Comparison of ENCODE assay signal across 19 mouse cellular contexts in the genomic region with DNA sequence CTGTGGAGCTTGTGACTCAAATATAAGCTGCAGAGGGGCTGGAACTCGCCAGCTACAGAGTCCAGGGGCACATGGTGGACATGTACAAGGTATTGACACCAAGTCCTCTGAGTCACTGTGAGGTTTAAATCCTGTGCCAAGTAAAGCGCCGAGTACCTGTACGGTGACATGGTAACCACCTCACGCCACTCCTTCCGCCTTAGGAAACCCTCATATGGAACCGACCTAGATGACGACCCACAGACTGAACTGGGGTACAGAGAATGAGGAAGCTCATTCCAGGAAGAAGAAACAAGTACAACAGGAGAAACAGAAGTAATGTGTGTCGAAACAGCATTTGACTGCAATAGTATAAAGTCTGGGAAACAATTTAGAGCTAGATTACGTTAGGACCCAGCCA. TPM values are rescaled to one million over a fixed set of nuclear protein-coding genes. Genes with fewer than 3 reads are reported as not detected.
DNase-seq lines count a peak whose midpoint lies in the region; ATAC-seq lines count a peak whose summit lies in the region.
"Had no signal": no experiment of that assay in that cellular context is flagged by ENCODE, and none has a peak within 500 bp of the region (broad histone marks: within the 10 kb centered on the region; RNA-seq: fewer than 3 reads in every experiment).

No protein-coding gene starts in this region.

- 87% methylated on average over 10 of the region's 10 CpGs for WGBS in heart, embryonic 11.5 days (ENCODE audit: insufficient replicate concordance)

- no peak for ATAC-seq in heart, embryonic 11.5 days (replicated peaks; ENCODE audit: insufficient number of reproducible peaks, low FRiP score, low TSS enrichment)
- peak; percentile 82 for ATAC-seq in granulocyte monocyte progenitor cell, adult 5-6 weeks (replicated peaks; ENCODE audit: poor library complexity, severe bottlenecking)
- no peak for ATAC-seq in inflammation-experienced regulatory T-cells, adult 6 months
- ATAC-seq: midbrain, embryonic 13.5 days had no signal

- H3K27ac ChIP-seq in heart, embryonic 11.5 days (ENCODE audit: low read depth, low read length): no peak overlapping the region
- H3K27ac ChIP-seq: hindbrain, embryonic 15.5 days; lung, embryonic 15.5 days; midbrain, embryonic 13.5 days had no signal

- DNase-seq in heart, adult 9 months (ENCODE audit: low spot score in 2 of 2): peak; percentile 4 to 19
- peak; percentile 65 for DNase-seq in 416B (ENCODE audit: low read depth)
- peak; percentile 36 to 51 for DNase-seq in monocyte, adult 2 months (ENCODE audit: low read depth in 1 of 2, low spot score in 2 of 2)
- DNase-seq in embryo, embryonic 11 days: no peak
- DNase-seq in thymus, postnatal 36 days: no peak
- DNase-seq: cerebellum, postnatal 10 days; gastrocnemius, postnatal 10 days; heart, postnatal 10 days; kidney, adult 2 months; kidney, postnatal 25 days; layer of hippocampus, adult 9-11 months; right cerebral cortex, adult 18-20 months; thymus, postnatal 14 days had no signal

- no peaks in the 10 kb centered on the region for H3K27me3 ChIP-seq in heart, embryonic 11.5 days (ENCODE audit: control insufficient read depth, insufficient read depth, low read length)
- H3K27me3 ChIP-seq: lung, embryonic 15.5 days had no signal

- no peak overlapping the region for H3K9ac ChIP-seq in heart, embryonic 11.5 days (ENCODE audit: low read depth, low read length)
- H3K9ac ChIP-seq: hindbrain, embryonic 15.5 days; lung, embryonic 15.5 days; midbrain, embryonic 13.5 days had no signal

- no peak overlapping the region for H3K4me3 ChIP-seq in heart, embryonic 11.5 days (ENCODE audit: low read depth, low read length)
- H3K4me3 ChIP-seq: hindbrain, embryonic 15.5 days; lung, embryonic 15.5 days; midbrain, embryonic 13.5 days had no signal

- no peaks in the 10 kb centered on the region for H3K36me3 ChIP-seq in heart, embryonic 11.5 days (ENCODE audit: control insufficient read depth, insufficient read depth, low read length)
- H3K36me3 ChIP-seq: hindbrain, embryonic 15.5 days; lung, embryonic 15.5 days; midbrain, embryonic 13.5 days had no signal

- H3K4me2 ChIP-seq in heart, embryonic 11.5 days: no peak overlapping the region
- H3K4me2 ChIP-seq: hindbrain, embryonic 15.5 days; lung, embryonic 15.5 days; midbrain, embryonic 13.5 days had no signal

- H3K4me1 ChIP-seq in heart, embryonic 11.5 days (ENCODE audit: control insufficient read depth, insufficient read depth, low read length): peaks cover 2% of the 10 kb centered on the region; the same call in 1 of the 2 replicates

- H3K9me3 ChIP-seq in heart, embryonic 11.5 days (replicated peaks; ENCODE audit: control insufficient read depth, low read length): no peaks in the 10 kb centered on the region
- H3K9me3 ChIP-seq: hindbrain, embryonic 15.5 days; lung, embryonic 15.5 days; midbrain, embryonic 13.5 days had no signal

RNA-seq across cellular contexts. Expression of a gene that starts 3.9 kb away (rescaled TPM):
- polyA plus RNA-seq in heart, embryonic 11.5 days (2014; fragmentation: Nextera tagmentation; extraction: Ambion mirVana): 19.7 and 20.6 TPM in 2 replicates
- 2.3 and 3.5 TPM in 2 replicates for total RNA-seq in granulocyte monocyte progenitor cell, adult 5-6 weeks (2014; fragmentation: Nextera tagmentation)
- total RNA-seq in granulocyte monocyte progenitor cell, adult 5-6 weeks (2017): 0.21 and 5.8 TPM in 2 replicates
- polyA plus RNA-seq in inflammation-experienced regulatory T-cells, adult 6 months (2017; shearing (Covaris generic)): 1 to 10 TPM; 2.8 to 6.3 (median 5.1) TPM

RNA-seq across cellular contexts. Expression of a gene that starts 33.7 kb away (rescaled TPM):
- polyA plus RNA-seq in heart, embryonic 11.5 days (2014; fragmentation: Nextera tagmentation; extraction: Ambion mirVana): 1.3 and 1.5 TPM in 2 replicates
- 2.5 and 5.7 TPM in 2 replicates for total RNA-seq in granulocyte monocyte progenitor cell, adult 5-6 weeks (2014; fragmentation: Nextera tagmentation)
- 2.8 and 5.6 TPM in 2 replicates for total RNA-seq in granulocyte monocyte progenitor cell, adult 5-6 weeks (2017)
- 10 to 100 TPM; 20.4 to 46.1 (median 45.3) TPM for polyA plus RNA-seq in inflammation-experienced regulatory T-cells, adult 6 months (2017; shearing (Covaris generic))

Comparison
In these comparisons a context has a peak if more than half of its experiments do, and no peak if none do; other contexts are left out.
1. DNase-seq: peak in heart, adult 9 months (2 of 2), 416B (single experiment) and monocyte, adult 2 months (2 of 2); none in embryo, embryonic 11 days (single experiment) and thymus, postnatal 36 days (0 of 2).